Mouse (Mus musculus) neural tube, embryonic 10.5 days (tissue): ENCODE measurements around the gene Pdgfc.

Source experiments
- DNase-seq: peaks from one replicate; pipeline ENCODE4 v3.0.0-alpha.2; 2017; ENCODE audit warnings: low spot score; ENCODE audit errors: extremely low spot score

The Pdgfc gene

DNA sequence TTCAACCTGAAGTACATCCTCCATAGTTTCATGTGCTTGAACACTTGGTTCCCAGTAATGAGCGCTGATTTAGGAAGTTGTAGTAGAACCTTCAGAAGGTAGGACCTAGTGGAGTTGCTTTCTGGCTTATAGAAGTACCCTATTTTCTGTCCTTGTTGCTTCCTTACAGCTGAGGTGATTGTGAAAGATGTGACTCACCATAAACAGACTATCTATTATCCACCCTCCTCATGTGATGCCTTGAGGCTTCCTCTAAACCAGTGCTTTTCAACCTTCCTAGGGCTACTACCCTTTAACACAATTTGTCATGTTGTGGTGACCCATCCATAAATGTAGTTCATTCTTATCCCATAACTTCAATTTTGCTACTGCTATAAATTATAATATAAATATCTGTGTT lies 226.6 kb downstream of the Pdgfc start:
- no peak for DNase-seq
